Mouse (Mus musculus) c-Kit-positive CD71-negative TER-119-negative erythroid progenitor cells, embryonic 14.5 days (primary cell): ENCODE measurements around the gene Adgrg2.

Experiments
- DNase-seq: peaks from one replicate; pipeline ENCODE4 v3.0.0-alpha.2; 2013; ENCODE audit warnings: low read depth

Adgrg2 gene

GRCm38 (mm10) chrX:160502048-160503041 is 111.9 kb downstream of the Adgrg2 start, which contains the start of gene Phka2:
Gene Phka2 (plus strand): TSS chrX:160502166.
- DNase-seq: peak; percentile 56

DNA sequence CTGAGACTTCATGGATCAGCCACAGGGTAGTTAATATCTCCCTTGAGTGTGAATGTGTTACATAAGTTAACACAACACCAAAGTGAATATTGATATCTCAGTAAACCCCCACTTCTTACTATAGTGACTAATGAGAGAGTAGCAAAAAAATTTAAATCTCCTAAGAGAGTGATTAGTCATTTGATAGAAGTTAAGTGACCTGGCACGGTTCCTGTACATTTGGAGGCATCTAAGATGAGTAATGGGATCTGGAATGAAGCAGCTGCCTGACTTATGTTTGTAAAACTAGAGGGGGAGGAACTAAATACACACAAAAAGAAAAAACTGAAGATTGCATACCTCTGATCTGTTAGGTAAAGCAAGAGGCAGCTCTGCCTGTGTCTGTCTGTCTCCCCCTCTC is 118.6 kb downstream of the Adgrg2 start:
- no peak for DNase-seq

GRCm38 (mm10) chrX:160510197-160510596 is 119.7 kb downstream of the Adgrg2 start:
- DNase-seq: no peak

GRCm38 (mm10) chrX:160516027-160516426 is 125.5 kb downstream of the Adgrg2 start:
- no peak for DNase-seq

GRCm38 (mm10) chrX:160542772-160543171 is 152.3 kb downstream of the Adgrg2 start:
- DNase-seq: no peak
